Mouse (Mus musculus) testis, adult 2 months (tissue): ENCODE results near the gene Gp9. TPM values are rescaled to one million over a fixed set of nuclear protein-coding genes. Genes with fewer than 3 reads are reported as not detected.
A peak's percentile ranks its signal among the peaks of the same experiment; 100 is the strongest.

Experiments used
- H3K27ac ChIP-seq: fragments of 200-500 bp; 2 replicates; pipeline ENCODE4 v1.5.1; 2012; ENCODE audit warnings: low read depth, low read length; ENCODE audit not compliant: control insufficient read depth, insufficient read depth
- H3K27me3 ChIP-seq: fragments of 200-500 bp; 2 replicates; pipeline ENCODE4 v1.6.1; 2012; ENCODE audit warnings: mild to moderate bottlenecking, low read length, moderate library complexity; ENCODE audit not compliant: control insufficient read depth, insufficient read depth
- H3K36me3 ChIP-seq: fragments of 200-500 bp; 2 replicates; pipeline ENCODE4 v1.6.1; 2012; ENCODE audit warnings: mild to moderate bottlenecking, low read length; ENCODE audit not compliant: control insufficient read depth, insufficient read depth
- H3K4me1 ChIP-seq: fragments of 200-500 bp; 2 replicates; pipeline ENCODE4 v1.6.1; 2012; ENCODE audit warnings: low read length; ENCODE audit not compliant: control insufficient read depth, insufficient read depth
- H3K4me3 ChIP-seq: fragments of 200-500 bp; 2 replicates; pipeline ENCODE4 v1.5.1; 2012; ENCODE audit warnings: low read depth, mild to moderate bottlenecking, low read length, moderate library complexity, mixed read lengths; ENCODE audit not compliant: control insufficient read depth
- CTCF ChIP-seq: fragments of 200-500 bp; IDR thresholded peaks from 2 replicates; pipeline ENCODE4 v1.5.1; 2012; ENCODE audit warnings: low read depth, mild to moderate bottlenecking, inconsistent platforms, low read length, moderate library complexity; ENCODE audit not compliant: control insufficient read depth, insufficient read depth, insufficient replicate concordance
- POLR2A ChIP-seq: fragments of 200-500 bp; IDR thresholded peaks from 2 replicates; pipeline ENCODE4 v1.6.1; 2012; ENCODE audit warnings: low read depth, mild to moderate bottlenecking, inconsistent platforms, low read length, moderate library complexity; ENCODE audit not compliant: control insufficient read depth
- polyA plus RNA-seq: library from polyadenylated mRNA; depleted of rRNA; stranded (reverse); fragments of >200 nt; gene quantifications from 2 replicates; pipeline ENCODE4 v1.2.3, GENCODE M21; 2012

Gp9 gene
- polyA plus RNA-seq, 1 experiment = not detected

GRCm38 (mm10) chr6:87805448-87805847, 27.6 kb downstream of the Gp9 start:
- peaks cover 7% of the 10 kb centered on the region for H3K4me1 ChIP-seq
- no peak overlapping the region for H3K4me3 ChIP-seq

GRCm38 (mm10) chr6:87806028-87806427, 28.2 kb downstream of the Gp9 start:
- no peak for TF ChIP-seq CTCF
- no peak for TF ChIP-seq POLR2A

More at GRCm38 (mm10) chr6:87805448-87805847, 27.6 kb downstream of the Gp9 start:
- no peak overlapping the region for H3K27ac ChIP-seq
- H3K36me3 ChIP-seq = no peaks in the 10 kb centered on the region
- TF ChIP-seq POLR2A = no peak
- TF ChIP-seq CTCF = no peak
- no peaks in the 10 kb centered on the region for H3K27me3 ChIP-seq

GRCm38 (mm10) chr6:87806857-87807256, 29.0 kb downstream of the Gp9 start:
- TF ChIP-seq POLR2A (no peak), CTCF (no peak)
- H3K27ac ChIP-seq = no peak overlapping the region

More at GRCm38 (mm10) chr6:87806028-87806427, 28.2 kb downstream of the Gp9 start:
- Histone ChIP-seq H3K4me1 (peaks cover 7% of the 10 kb centered on the region), H3K27ac (no peak overlapping the region), H3K36me3 (no peaks in the 10 kb centered on the region), H3K4me3 (no peak overlapping the region), H3K27me3 (no peaks in the 10 kb centered on the region)

GRCm38 (mm10) chr6:87807735-87808440, 30.0 kb downstream of the Gp9 start:
- H3K27ac ChIP-seq = 0 out of 2 replicates have a peak overlapping the region, but pooled peaks have one; percentile 8
- no peaks in the 10 kb centered on the region for H3K27me3 ChIP-seq
- no peak overlapping the region for H3K4me3 ChIP-seq
- no peaks in the 10 kb centered on the region for H3K36me3 ChIP-seq
- H3K4me1 ChIP-seq = peaks cover 9% of the 10 kb centered on the region
- no peak for TF ChIP-seq CTCF
- TF ChIP-seq POLR2A = no peak

More at GRCm38 (mm10) chr6:87806857-87807256, 29.0 kb downstream of the Gp9 start:
- H3K4me3 ChIP-seq = no peak overlapping the region
- H3K27me3 ChIP-seq = no peaks in the 10 kb centered on the region
- H3K36me3 ChIP-seq = no peaks in the 10 kb centered on the region
- peaks cover 7% of the 10 kb centered on the region for H3K4me1 ChIP-seq

- H3K36me3 ChIP-seq = no peaks in the 10 kb centered on the region
- peaks cover 12% of the 10 kb centered on the region for H3K4me1 ChIP-seq
- no peaks in the 10 kb centered on the region for H3K27me3 ChIP-seq
- no peak overlapping the region for H3K27ac ChIP-seq
- no peak overlapping the region for H3K4me3 ChIP-seq
- no peak for TF ChIP-seq CTCF
- TF ChIP-seq POLR2A = no peak
Observed at GRCm38 (mm10) chr6:87808521-87808920, 30.6 kb downstream of the Gp9 start.

DNA sequence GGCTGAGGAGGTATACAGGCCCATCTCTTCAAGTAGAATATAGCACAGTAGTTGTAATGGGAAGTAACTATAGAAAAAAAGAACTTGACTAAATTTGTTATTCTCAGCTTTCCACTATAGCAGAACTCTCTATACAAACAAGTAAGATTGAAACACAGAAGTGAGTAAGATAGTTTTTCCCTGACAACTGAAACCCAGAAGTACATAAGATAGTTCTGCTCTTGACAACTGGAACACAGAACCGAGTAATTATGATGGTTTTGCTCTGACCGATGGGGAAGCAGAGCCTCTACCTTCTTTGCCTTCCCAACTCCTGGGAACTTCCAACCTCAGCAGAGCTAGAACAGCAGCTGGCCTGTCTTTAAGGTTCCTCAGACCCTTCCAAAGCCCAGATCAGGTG, 31.3 kb downstream of the Gp9 start:
- H3K4me1 ChIP-seq = peaks cover 12% of the 10 kb centered on the region
- H3K36me3 ChIP-seq = no peaks in the 10 kb centered on the region
- peak overlapping the region; percentile 15; the same call in 1 of the 2 replicates for H3K27ac ChIP-seq
- no peak overlapping the region for H3K4me3 ChIP-seq
- TF ChIP-seq CTCF (no peak), POLR2A (no peak)
- no peaks in the 10 kb centered on the region for H3K27me3 ChIP-seq

DNA sequence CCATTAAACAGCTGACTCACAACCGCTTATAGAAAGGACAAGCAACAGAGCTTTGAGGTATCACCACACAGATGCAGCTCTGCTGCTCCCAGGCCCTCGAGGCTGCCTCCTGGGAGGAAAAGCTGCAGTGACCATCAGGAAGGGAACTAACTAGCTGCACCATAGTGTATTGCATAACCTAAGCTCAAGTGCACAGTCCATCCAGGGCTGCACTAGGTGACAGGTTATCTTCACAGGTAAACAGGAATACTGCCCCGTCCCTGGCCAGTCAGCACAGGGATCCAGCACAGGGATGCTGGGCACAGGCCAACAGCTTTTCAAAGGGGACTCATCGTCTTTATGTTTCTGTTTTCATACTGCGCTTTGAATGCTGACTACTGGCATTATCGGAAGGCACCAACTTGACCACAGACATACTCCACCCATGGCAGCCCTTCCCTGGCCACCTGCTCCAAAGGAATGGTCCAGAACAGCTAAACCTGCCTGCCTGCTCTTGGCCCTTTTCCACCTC, 31.8 kb downstream of the Gp9 start:
- H3K27me3 ChIP-seq = no peaks in the 10 kb centered on the region
- H3K4me1 ChIP-seq = peaks cover 12% of the 10 kb centered on the region
- TF ChIP-seq CTCF (no peak), POLR2A (no peak)
- peak overlapping the region; percentile 50 for H3K4me3 ChIP-seq
- peak overlapping the region; percentile 25 for H3K27ac ChIP-seq
- H3K36me3 ChIP-seq = no peaks in the 10 kb centered on the region

DNA sequence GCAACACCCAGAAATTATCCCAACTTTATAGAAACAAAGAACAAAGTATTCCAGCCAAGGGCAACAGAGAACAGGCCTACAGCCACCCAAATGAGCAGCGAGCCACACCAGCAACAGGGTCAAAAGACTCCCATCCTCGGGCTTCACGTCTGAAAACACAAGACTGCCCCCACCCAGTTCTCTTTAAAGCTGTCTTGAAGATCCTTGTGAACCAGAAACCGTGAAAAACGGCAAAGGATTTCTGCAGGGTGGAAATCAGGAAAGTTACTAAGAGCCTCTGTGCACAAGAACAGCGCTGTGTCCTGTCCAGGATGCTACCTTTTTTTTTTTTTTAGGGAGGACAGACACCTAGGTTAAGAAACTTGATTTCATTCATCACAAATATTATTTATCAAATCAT, 32.4 kb downstream of the Gp9 start:
- no peaks in the 10 kb centered on the region for H3K36me3 ChIP-seq
- peak overlapping the region; percentile 91 for H3K4me3 ChIP-seq
- TF ChIP-seq POLR2A (no peak), CTCF (no peak)
- H3K27me3 ChIP-seq = no peaks in the 10 kb centered on the region
- peaks cover 12% of the 10 kb centered on the region for H3K4me1 ChIP-seq
- peak overlapping the region; percentile 86 for H3K27ac ChIP-seq
